30 mouse cellular contexts compared by ENCODE assay signal in genomic region chr1:134057736-134058135, GRCm38 (mm10). TPM values are rescaled to one million over a fixed set of nuclear protein-coding genes. Genes with fewer than 3 reads are reported as not detected.
DNase-seq lines count a peak whose midpoint lies in the region; ATAC-seq and TF ChIP-seq lines count a peak whose summit lies in the region.
"Had no signal": no experiment of that assay in that cellular context is flagged by ENCODE, and none has a peak within 500 bp of the region (broad histone marks: within the 10 kb centered on the region; RNA-seq: fewer than 3 reads in every experiment).

No protein-coding gene starts in this region.

- no peak overlapping the region for H3K4me2 ChIP-seq in forebrain, embryonic 15.5 days (replicated peaks)
- H3K4me2 ChIP-seq in liver, embryonic 13.5 days = no peak overlapping the region
- no peak overlapping the region for H3K4me2 ChIP-seq in liver, postnatal 0 days (ENCODE audit: low read depth, low read length)
- no peak overlapping the region for H3K4me2 ChIP-seq in intestine, embryonic 15.5 days (replicated peaks)
- H3K4me2 ChIP-seq in intestine, postnatal 0 days (replicated peaks; ENCODE audit: low read depth) = no peak overlapping the region
- H3K4me2 ChIP-seq: embryonic facial prominence, embryonic 12.5 days; lung, embryonic 14.5 days; midbrain, embryonic 15.5 days had no signal

- no peaks in the 10 kb centered on the region for H3K36me3 ChIP-seq in forebrain, embryonic 10.5 days (replicated peaks)
- H3K36me3 ChIP-seq in forebrain, embryonic 15.5 days = no peaks in the 10 kb centered on the region
- no peaks in the 10 kb centered on the region for H3K36me3 ChIP-seq in liver, embryonic 13.5 days
- no peaks in the 10 kb centered on the region for H3K36me3 ChIP-seq in liver, postnatal 0 days (replicated peaks; ENCODE audit: insufficient read depth, low read length)
- no peaks in the 10 kb centered on the region for H3K36me3 ChIP-seq in intestine, embryonic 15.5 days
- no peaks in the 10 kb centered on the region for H3K36me3 ChIP-seq in intestine, postnatal 0 days (ENCODE audit: control insufficient read depth, insufficient read depth)
- H3K36me3 ChIP-seq: embryonic facial prominence, embryonic 12.5 days; midbrain, embryonic 15.5 days had no signal

- H3K4me1 ChIP-seq in forebrain, embryonic 10.5 days = peaks cover 52% of the 10 kb centered on the region
- peaks cover 29% of the 10 kb centered on the region for H3K4me1 ChIP-seq in forebrain, embryonic 15.5 days
- H3K4me1 ChIP-seq in liver, embryonic 13.5 days (replicated peaks) = peaks cover 89% of the 10 kb centered on the region
- H3K4me1 ChIP-seq in liver, postnatal 0 days (ENCODE audit: insufficient read depth) = peaks cover 74% of the 10 kb centered on the region
- H3K4me1 ChIP-seq in intestine, embryonic 15.5 days (replicated peaks) = peaks cover 47% of the 10 kb centered on the region
- peaks cover 37% of the 10 kb centered on the region for H3K4me1 ChIP-seq in intestine, postnatal 0 days (replicated peaks; ENCODE audit: control insufficient read depth, insufficient read depth, low read length)

- WGBS in forebrain, embryonic 10.5 days = 86% methylated on average over 8 of the region's 8 CpGs
- 86% methylated on average over 8 of the region's 8 CpGs for WGBS in forebrain, embryonic 15.5 days
- WGBS in liver, embryonic 13.5 days (ENCODE audit: insufficient replicate concordance) = 62% methylated on average over 8 of the region's 8 CpGs
- 73% methylated on average over 8 of the region's 8 CpGs for WGBS in liver, postnatal 0 days (ENCODE audit: insufficient replicate concordance)
- 58% methylated on average over 8 of the region's 8 CpGs for WGBS in intestine, embryonic 15.5 days
- 48% methylated on average over 8 of the region's 8 CpGs for WGBS in intestine, postnatal 0 days

- no peak overlapping the region for H3K9ac ChIP-seq in forebrain, embryonic 15.5 days (replicated peaks)
- H3K9ac ChIP-seq in liver, embryonic 13.5 days = 0 out of 2 replicates have a peak overlapping the region, but pooled peaks have one; percentile 31
- H3K9ac ChIP-seq in liver, postnatal 0 days (replicated peaks) = no peak overlapping the region
- no peak overlapping the region for H3K9ac ChIP-seq in intestine, embryonic 15.5 days
- no peak overlapping the region for H3K9ac ChIP-seq in intestine, postnatal 0 days (ENCODE audit: low read depth, low read length)
- H3K9ac ChIP-seq: embryonic facial prominence, embryonic 12.5 days; lung, embryonic 14.5 days; midbrain, embryonic 15.5 days had no signal

- no peaks in the 10 kb centered on the region for H3K27me3 ChIP-seq in forebrain, embryonic 10.5 days (ENCODE audit: poor library complexity, severe bottlenecking)
- H3K27me3 ChIP-seq in forebrain, embryonic 15.5 days = no peaks in the 10 kb centered on the region
- peaks cover 22% of the 10 kb centered on the region for H3K27me3 ChIP-seq in liver, embryonic 13.5 days
- H3K27me3 ChIP-seq in liver, postnatal 0 days (ENCODE audit: insufficient read depth, low read length) = 0 out of 2 replicates have a peak, but pooled peaks cover 2% of the 10 kb centered on the region
- H3K27me3 ChIP-seq in intestine, embryonic 15.5 days (replicated peaks) = no peaks in the 10 kb centered on the region
- no peaks in the 10 kb centered on the region for H3K27me3 ChIP-seq in intestine, postnatal 0 days (replicated peaks; ENCODE audit: control insufficient read depth, insufficient read depth, low read length)
- H3K27me3 ChIP-seq: embryonic facial prominence, embryonic 12.5 days; midbrain, embryonic 15.5 days had no signal

- H3K9me3 ChIP-seq in forebrain, embryonic 10.5 days = no peaks in the 10 kb centered on the region
- H3K9me3 ChIP-seq in forebrain, embryonic 15.5 days = no peaks in the 10 kb centered on the region
- no peaks in the 10 kb centered on the region for H3K9me3 ChIP-seq in liver, embryonic 13.5 days (replicated peaks)
- H3K9me3 ChIP-seq in liver, postnatal 0 days (ENCODE audit: low read length) = no peaks in the 10 kb centered on the region
- no peaks in the 10 kb centered on the region for H3K9me3 ChIP-seq in intestine, embryonic 15.5 days
- H3K9me3 ChIP-seq in intestine, postnatal 0 days (ENCODE audit: control insufficient read depth) = no peaks in the 10 kb centered on the region
- H3K9me3 ChIP-seq: embryonic facial prominence, embryonic 12.5 days; midbrain, embryonic 15.5 days had no signal

- no peak overlapping the region for H3K4me3 ChIP-seq in forebrain, embryonic 10.5 days
- H3K4me3 ChIP-seq in forebrain, embryonic 15.5 days = no peak overlapping the region
- H3K4me3 ChIP-seq in liver, embryonic 13.5 days (replicated peaks) = no peak overlapping the region
- H3K4me3 ChIP-seq in liver, postnatal 0 days (ENCODE audit: low read depth, low read length) = no peak overlapping the region
- no peak overlapping the region for H3K4me3 ChIP-seq in intestine, embryonic 15.5 days (replicated peaks)
- H3K4me3 ChIP-seq in intestine, postnatal 0 days (ENCODE audit: low read depth, low read length) = no peak overlapping the region
- H3K4me3 ChIP-seq: embryonic facial prominence, embryonic 12.5 days; layer of hippocampus, adult 2 months; midbrain, embryonic 15.5 days had no signal

- no peak for DNase-seq in forebrain, embryonic 10.5 days (ENCODE audit: extremely low spot score, low spot score)
- DNase-seq in liver, embryonic 13.5 days = no peak
- no peak for DNase-seq in liver, postnatal 0 days
- no peak for DNase-seq in layer of hippocampus, adult 9-10 months (ENCODE audit: low spot score)
- no peak for DNase-seq in thymus, postnatal 10 days (ENCODE audit: low spot score in 2 of 2)
- DNase-seq: adrenal gland, postnatal 25 days; B cell, adult 2 months; cerebellum, adult 18-20 months; cerebellum, postnatal 25 days; heart, postnatal 14 days; kidney, adult 11 months; kidney, postnatal 25 days; layer of hippocampus, postnatal 36 days; left cerebral cortex, postnatal 4 days; lung, embryonic 14.5 days; lung, postnatal 14 days; right cerebral cortex, postnatal 25 days; spleen, adult 18-20 months; thymus, postnatal 14 days had no signal

- no peak for TF ChIP-seq EP300 in liver, postnatal 0 days (IDR thresholded peaks at IDR 0.05; ENCODE audit: low read depth)

- H3K27ac ChIP-seq in forebrain, embryonic 10.5 days = peak overlapping the region; percentile 94
- no peak overlapping the region for H3K27ac ChIP-seq in forebrain, embryonic 15.5 days (replicated peaks)
- no peak overlapping the region for H3K27ac ChIP-seq in liver, embryonic 13.5 days
- H3K27ac ChIP-seq in liver, postnatal 0 days (ENCODE audit: low read depth) = no peak overlapping the region
- H3K27ac ChIP-seq in intestine, embryonic 15.5 days = 0 out of 2 replicates have a peak overlapping the region, but pooled peaks have one; percentile 23
- H3K27ac ChIP-seq in intestine, postnatal 0 days (ENCODE audit: low read depth, low read length) = peak overlapping the region; percentile 54
- H3K27ac ChIP-seq: embryonic facial prominence, embryonic 12.5 days; hindbrain, postnatal 0 days; layer of hippocampus, adult 2 months; midbrain, embryonic 15.5 days had no signal

- no peak for TF ChIP-seq CTCF in liver, postnatal 0 days (IDR thresholded peaks at IDR 0.05; ENCODE audit: low read depth)
- no peak for TF ChIP-seq CTCF in intestine, postnatal 0 days (IDR thresholded peaks at IDR 0.05; ENCODE audit: low read depth)

- no peak for ATAC-seq in forebrain, embryonic 15.5 days (replicated peaks)
- no peak for ATAC-seq in liver, embryonic 13.5 days (ENCODE audit: low read depth)
- ATAC-seq in liver, postnatal 0 days = no peak
- ATAC-seq in intestine, embryonic 15.5 days = no peak
- ATAC-seq in intestine, postnatal 0 days = no peak
- ATAC-seq: forebrain, embryonic 16.5 days; hindbrain, postnatal 0 days; midbrain, embryonic 15.5 days had no signal

RNA-seq across cellular contexts. Expression of gene Fmod, which starts 20.7 kb away (rescaled TPM):
- 1.3 TPM in 2 replicates for polyA plus RNA-seq in forebrain, embryonic 10.5 days (2016; fragmentation: Nextera tagmentation; extraction: Ambion mirVana)
- polyA plus RNA-seq in forebrain, embryonic 15.5 days (2015; fragmentation: Nextera tagmentation; extraction: Ambion mirVana) = 4.2 and 6.4 TPM in 2 replicates
- 2.2 and 2.5 TPM in 2 replicates for polyA plus RNA-seq in liver, embryonic 13.5 days (2015; fragmentation: Nextera tagmentation; extraction: Ambion mirVana)
- polyA plus RNA-seq in liver, postnatal 0 days (2015; fragmentation: Nextera tagmentation; extraction: Ambion mirVana) = 1.6 TPM in 2 replicates
- 8.5 and 9.2 TPM in 2 replicates for polyA plus RNA-seq in intestine, embryonic 15.5 days (2015; fragmentation: Nextera tagmentation; extraction: Ambion mirVana)
- polyA plus RNA-seq in intestine, postnatal 0 days (2015; fragmentation: Nextera tagmentation; extraction: Ambion mirVana) = 2.2 and 2.4 TPM in 2 replicates

RNA-seq across cellular contexts. Expression of gene Btg2, which starts 21.2 kb away (rescaled TPM):
- 64.6 and 68.6 TPM in 2 replicates for polyA plus RNA-seq in forebrain, embryonic 10.5 days (2016; fragmentation: Nextera tagmentation; extraction: Ambion mirVana)
- 69.4 and 76.8 TPM in 2 replicates for polyA plus RNA-seq in forebrain, embryonic 15.5 days (2015; fragmentation: Nextera tagmentation; extraction: Ambion mirVana)
- 79.6 and 89.1 TPM in 2 replicates for polyA plus RNA-seq in liver, embryonic 13.5 days (2015; fragmentation: Nextera tagmentation; extraction: Ambion mirVana)
- polyA plus RNA-seq in liver, postnatal 0 days (2015; fragmentation: Nextera tagmentation; extraction: Ambion mirVana) = 60.1 and 62.6 TPM in 2 replicates
- 41.0 and 41.3 TPM in 2 replicates for polyA plus RNA-seq in intestine, embryonic 15.5 days (2015; fragmentation: Nextera tagmentation; extraction: Ambion mirVana)
- polyA plus RNA-seq in intestine, postnatal 0 days (2015; fragmentation: Nextera tagmentation; extraction: Ambion mirVana) = 30.0 and 32.6 TPM in 2 replicates

RNA-seq across cellular contexts. Expression of gene Chit1, which starts 53.3 kb away (rescaled TPM):
- polyA plus RNA-seq in forebrain, embryonic 10.5 days (2016; fragmentation: Nextera tagmentation; extraction: Ambion mirVana) = not detected in 2 replicates
- polyA plus RNA-seq in forebrain, embryonic 15.5 days (2015; fragmentation: Nextera tagmentation; extraction: Ambion mirVana) = 0.17 and 0.24 TPM in 2 replicates
- 0.08 and 0.12 TPM in 2 replicates for polyA plus RNA-seq in liver, embryonic 13.5 days (2015; fragmentation: Nextera tagmentation; extraction: Ambion mirVana)
- polyA plus RNA-seq in liver, postnatal 0 days (2015; fragmentation: Nextera tagmentation; extraction: Ambion mirVana) = 0.26 TPM in 2 replicates
- not detected in 2 replicates for polyA plus RNA-seq in intestine, embryonic 15.5 days (2015; fragmentation: Nextera tagmentation; extraction: Ambion mirVana)
- polyA plus RNA-seq in intestine, postnatal 0 days (2015; fragmentation: Nextera tagmentation; extraction: Ambion mirVana) = 0.25 TPM in 1 of 2 replicates, not detected in the other
- polyA plus RNA-seq: embryonic facial prominence, embryonic 12.5 days; forebrain, embryonic 16.5 days; hindbrain, embryonic 11.5 days; liver, adult 2 months; lung, embryonic 14.5 days; urinary bladder, adult 2 months had no signal

Comparison
In these comparisons a context has a peak if more than half of its experiments do, and no peak if none do; other contexts are left out.
1. H3K27ac ChIP-seq: peak in forebrain, embryonic 10.5 days (single experiment), intestine, embryonic 15.5 days (single experiment) and intestine, postnatal 0 days (single experiment); none in forebrain, embryonic 15.5 days (single experiment), liver, embryonic 13.5 days (single experiment) and liver, postnatal 0 days (single experiment).